Mouse (Mus musculus) small intestine, adult 2 months (tissue): ENCODE measurements around the gene Mecom.

Experiments
- CTCF ChIP-seq: fragments of 200-500 bp; IDR thresholded peaks from 2 replicates; pipeline ENCODE4 v1.5.1; 2012; ENCODE audit warnings: low read depth, mild to moderate bottlenecking, control low read depth, inconsistent platforms, low read length, moderate library complexity, mixed read lengths; ENCODE audit not compliant: insufficient replicate concordance, insufficient read length; ENCODE audit errors: extremely low read depth
- POLR2A ChIP-seq: fragments of 200-500 bp; IDR thresholded peaks from 2 replicates; pipeline ENCODE4 v1.6.1; 2012; ENCODE audit warnings: low read depth, mild to moderate bottlenecking, control low read depth, inconsistent platforms, low read length, moderate library complexity

DNA sequence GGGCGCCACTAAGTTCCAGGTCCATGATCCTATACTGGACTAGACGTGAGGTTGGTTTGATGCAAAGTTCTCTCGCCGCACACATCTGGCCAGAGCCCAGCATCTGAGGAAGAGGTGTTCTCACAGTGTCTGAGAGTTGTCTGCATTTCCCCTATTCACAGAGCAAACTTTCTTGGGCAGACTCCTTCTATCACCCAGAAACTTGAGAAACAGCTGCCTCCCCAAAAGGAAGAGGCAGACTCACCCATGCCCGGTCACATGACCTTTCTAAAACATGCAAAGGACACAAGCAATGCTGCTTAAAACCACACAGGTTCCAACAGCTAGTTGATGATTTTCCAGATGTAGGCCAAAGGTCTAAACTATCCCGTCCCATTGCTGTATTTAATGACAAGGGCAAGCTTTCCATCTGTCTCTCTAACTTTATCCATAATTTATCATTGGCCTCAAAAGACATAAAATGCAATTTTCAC, 101.8 kb downstream of the Mecom start:
- TF ChIP-seq CTCF (no peak), POLR2A (no peak)
